Mouse (Mus musculus) limb, embryonic 15.5 days (tissue): ENCODE measurements around the gene Rapgef5. TPM values are rescaled to one million over a fixed set of nuclear protein-coding genes. Genes with fewer than 3 reads are reported as not detected.

Experiments used
- ATAC-seq: fragments of 200-750 bp; cut with Nextera tagmentation; 2 replicates; pipeline ENCODE4 v1.8.0; 2017; ENCODE audit warnings: low read depth, moderate TSS enrichment; ENCODE audit not compliant: insufficient number of reproducible peaks, low FRiP score, low TSS enrichment
- H3K27ac ChIP-seq: fragments of 300-500 bp; sonication (generic); 2 replicates; pipeline ENCODE4 v1.5.1; 2015; ENCODE audit warnings: moderate library complexity, mild to moderate bottlenecking, inconsistent platforms
- H3K27me3 ChIP-seq: fragments of 300-500 bp; sonication (generic); 2 replicates; pipeline ENCODE4 v1.6.1; 2015; ENCODE audit warnings: inconsistent platforms
- H3K36me3 ChIP-seq: fragments of 300-500 bp; sonication (generic); 2 replicates; pipeline ENCODE4 v1.6.1; 2015; ENCODE audit warnings: inconsistent platforms
- H3K4me1 ChIP-seq: fragments of 300-500 bp; sonication (generic); 2 replicates; pipeline ENCODE4 v1.6.1; 2015; ENCODE audit warnings: inconsistent platforms
- H3K4me2 ChIP-seq: fragments of 300-500 bp; sonication (generic); 2 replicates; pipeline ENCODE4 v1.6.1; 2015; ENCODE audit warnings: mild to moderate bottlenecking, inconsistent platforms
- H3K4me3 ChIP-seq: fragments of 300-500 bp; sonication (generic); 2 replicates; pipeline ENCODE4 v1.5.1; 2015; ENCODE audit warnings: mild to moderate bottlenecking, inconsistent platforms
- H3K9ac ChIP-seq: fragments of 300-500 bp; sonication (generic); 2 replicates; pipeline ENCODE4 v1.6.1; 2015; ENCODE audit warnings: inconsistent platforms
- H3K9me3 ChIP-seq: fragments of 300-500 bp; sonication (generic); 2 replicates; pipeline ENCODE4 v1.6.1; 2016; ENCODE audit warnings: inconsistent platforms
- WGBS: fragments of 180-500 bp; shearing (Covaris S2); methylation state at CpG from one replicate; pipeline ENCODE4 v1.1.7; 2015; 5-methylcytosine and 5-hydroxymethylcytosine counted together
- polyA plus RNA-seq: library from polyadenylated mRNA; unstranded; fragments of >200 nt; fragmentation: Nextera tagmentation; extraction: Ambion mirVana; gene quantifications from 2 replicates; pipeline ENCODE4 v1.2.1, GENCODE M21; 2015

Gene Rapgef5
- polyA plus RNA-seq, 1 experiment from 2014 or later, result 7.8 TPM

GRCm38 (mm10) chr12:117628321-117629093 lies 112.2 kb downstream of the Rapgef5 start:
- WGBS, result 74% methylated on average over 18 of the region's 18 CpGs
- H3K9ac ChIP-seq, result no peak overlapping the region
- H3K4me1 ChIP-seq, result no peaks in the 10 kb centered on the region
- no peak overlapping the region for H3K27ac ChIP-seq
- no peak overlapping the region for H3K4me2 ChIP-seq
- no peak for ATAC-seq
- H3K27me3 ChIP-seq, result no peaks in the 10 kb centered on the region
- H3K36me3 ChIP-seq, result no peaks in the 10 kb centered on the region
- H3K9me3 ChIP-seq, result no peaks in the 10 kb centered on the region
- no peak overlapping the region for H3K4me3 ChIP-seq

GRCm38 (mm10) chr12:117632133-117632532 lies 115.9 kb downstream of the Rapgef5 start:
- Histone ChIP-seq H3K4me1 (no peaks in the 10 kb centered on the region), H3K9me3 (no peaks in the 10 kb centered on the region), H3K27ac (no peak overlapping the region), H3K4me2 (no peak overlapping the region), H3K36me3 (no peaks in the 10 kb centered on the region), H3K27me3 (no peaks in the 10 kb centered on the region), H3K9ac (no peak overlapping the region), H3K4me3 (no peak overlapping the region)
- WGBS, result 57% methylated on average over 1 of the region's 1 CpGs
- ATAC-seq, result no peak

DNA sequence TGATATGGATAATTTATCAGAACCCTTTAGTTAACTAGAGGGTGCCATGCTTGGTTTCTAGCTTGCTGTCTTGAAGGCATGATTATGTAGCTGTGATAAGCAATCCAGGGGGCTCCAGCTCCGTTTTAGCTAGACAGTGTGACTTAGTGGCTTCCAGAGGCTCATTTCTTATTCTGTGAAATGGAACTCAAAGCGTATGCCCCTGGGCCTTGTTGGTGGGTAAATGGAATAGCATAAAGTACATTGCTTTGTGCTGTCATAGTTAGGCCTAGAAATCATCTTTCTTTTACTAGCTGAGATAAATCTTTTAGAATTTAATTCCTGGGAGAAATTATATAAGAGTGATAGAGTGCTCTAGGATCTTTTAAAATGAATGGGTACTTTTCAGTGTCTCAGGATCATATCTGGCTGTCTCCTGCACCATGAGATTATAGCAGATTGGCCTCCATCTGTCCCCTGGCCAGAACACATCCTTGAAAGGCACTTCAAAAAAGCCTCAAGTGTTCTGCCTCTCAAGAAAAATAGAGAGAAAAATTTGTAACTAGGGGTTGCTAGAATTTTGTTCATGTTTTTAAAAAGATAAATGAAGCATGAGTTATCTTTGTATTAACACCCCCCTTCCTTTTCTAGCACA lies 120.0 kb downstream of the Rapgef5 start:
- WGBS, result 79% methylated on average over 2 of the region's 2 CpGs
- Histone ChIP-seq H3K36me3 (no peaks in the 10 kb centered on the region), H3K4me3 (no peak overlapping the region), H3K27ac (no peak overlapping the region), H3K9ac (no peak overlapping the region), H3K4me2 (no peak overlapping the region), H3K27me3 (no peaks in the 10 kb centered on the region), H3K9me3 (no peaks in the 10 kb centered on the region), H3K4me1 (no peaks in the 10 kb centered on the region)
- ATAC-seq, result no peak

DNA sequence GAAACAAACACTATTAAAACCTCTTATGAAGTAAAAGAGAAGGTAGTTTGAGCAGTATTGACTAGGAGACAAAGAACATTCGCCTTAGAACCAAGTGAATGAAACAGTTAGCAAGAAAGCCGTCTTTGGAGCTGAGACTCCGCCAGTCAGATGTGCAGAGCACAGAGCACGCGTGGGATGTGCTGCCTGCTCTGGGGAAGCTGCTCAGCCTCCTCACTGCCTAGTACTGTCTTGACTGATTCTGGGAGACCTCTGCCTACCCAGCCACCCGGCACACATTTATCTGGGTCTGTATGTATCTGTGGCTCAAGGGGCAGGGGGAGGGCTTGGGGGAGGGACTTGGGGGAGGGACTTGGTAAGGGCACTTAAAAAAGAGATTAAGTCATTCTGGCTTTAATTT lies 120.7 kb downstream of the Rapgef5 start:
- Histone ChIP-seq H3K27me3 (no peaks in the 10 kb centered on the region), H3K4me1 (no peaks in the 10 kb centered on the region), H3K36me3 (no peaks in the 10 kb centered on the region), H3K4me3 (no peak overlapping the region), H3K9ac (no peak overlapping the region), H3K27ac (no peak overlapping the region), H3K9me3 (no peaks in the 10 kb centered on the region), H3K4me2 (no peak overlapping the region)
- ATAC-seq, result no peak
- 77% methylated on average over 6 of the region's 6 CpGs for WGBS

DNA sequence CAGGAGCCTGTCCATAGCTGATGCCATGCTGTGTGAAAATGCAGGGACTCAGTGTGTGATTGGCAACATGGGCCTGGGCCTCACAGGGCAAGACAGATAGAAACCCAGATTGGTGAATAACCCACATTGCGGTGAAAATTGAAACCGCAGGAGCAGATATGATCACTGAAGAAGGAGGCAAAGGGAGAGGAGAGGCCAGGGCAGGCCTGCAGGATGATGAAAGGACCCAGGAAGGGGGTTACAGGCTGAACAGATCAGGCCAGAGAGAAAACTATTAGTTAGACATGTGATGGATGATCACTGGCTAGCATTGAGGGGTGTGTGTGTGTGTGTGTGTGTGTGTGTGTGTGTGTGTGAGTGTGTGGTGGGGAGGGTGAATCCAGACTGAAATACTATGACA lies 122.6 kb downstream of the Rapgef5 start:
- Histone ChIP-seq H3K4me3 (no peak overlapping the region), H3K27ac (no peak overlapping the region), H3K4me2 (no peak overlapping the region), H3K4me1 (no peaks in the 10 kb centered on the region), H3K36me3 (no peaks in the 10 kb centered on the region), H3K27me3 (no peaks in the 10 kb centered on the region), H3K9ac (no peak overlapping the region), H3K9me3 (no peaks in the 10 kb centered on the region)
- 69% methylated on average over 2 of the region's 2 CpGs for WGBS
- no peak for ATAC-seq

- no peaks in the 10 kb centered on the region for H3K9me3 ChIP-seq
These were observed 123.3 kb downstream of the Rapgef5 start for GRCm38 (mm10) chr12:117639356-117640121.

DNA sequence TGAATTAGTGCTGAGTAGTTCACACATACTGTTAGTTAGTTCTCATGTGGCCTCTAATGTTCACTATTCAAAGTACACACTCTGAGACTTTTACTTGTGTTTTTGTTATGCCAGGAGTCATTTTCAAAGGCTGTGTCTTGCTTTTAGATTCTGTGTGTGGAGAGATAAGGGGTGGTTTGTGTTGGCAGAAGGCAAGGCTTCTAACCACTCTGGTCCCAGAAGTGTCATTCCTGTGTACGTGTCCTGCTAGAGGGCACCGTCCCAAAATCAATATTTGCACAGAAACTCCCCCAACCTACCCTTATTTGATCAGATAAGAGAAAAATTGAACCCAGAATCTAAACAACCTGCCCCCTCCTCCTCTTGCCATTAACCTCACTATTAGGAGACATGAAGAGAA lies 126.2 kb downstream of the Rapgef5 start:
- 70% methylated on average over 2 of the region's 2 CpGs for WGBS

More at GRCm38 (mm10) chr12:117639356-117640121, 123.3 kb downstream of the Rapgef5 start:
- H3K27me3 ChIP-seq, result no peaks in the 10 kb centered on the region
- no peak for ATAC-seq
- no peak overlapping the region for H3K4me3 ChIP-seq
- no peaks in the 10 kb centered on the region for H3K4me1 ChIP-seq
- no peaks in the 10 kb centered on the region for H3K36me3 ChIP-seq
- H3K4me2 ChIP-seq, result no peak overlapping the region
- 64% methylated on average over 6 of the region's 6 CpGs for WGBS
- no peak overlapping the region for H3K9ac ChIP-seq
- H3K27ac ChIP-seq, result no peak overlapping the region

GRCm38 (mm10) chr12:117645771-117646170 lies 129.5 kb downstream of the Rapgef5 start:
- Histone ChIP-seq H3K9me3 (no peaks in the 10 kb centered on the region), H3K9ac (no peak overlapping the region), H3K36me3 (no peaks in the 10 kb centered on the region), H3K27me3 (no peaks in the 10 kb centered on the region), H3K4me1 (no peaks in the 10 kb centered on the region), H3K4me2 (no peak overlapping the region), H3K4me3 (no peak overlapping the region), H3K27ac (no peak overlapping the region)
- 71% methylated on average over 2 of the region's 2 CpGs for WGBS
- ATAC-seq, result no peak

More for the DNA sequence above, 126.2 kb downstream of the Rapgef5 start:
- Histone ChIP-seq H3K36me3 (no peaks in the 10 kb centered on the region), H3K4me3 (no peak overlapping the region), H3K9ac (no peak overlapping the region), H3K4me2 (no peak overlapping the region), H3K9me3 (no peaks in the 10 kb centered on the region), H3K27me3 (no peaks in the 10 kb centered on the region), H3K27ac (no peak overlapping the region), H3K4me1 (no peaks in the 10 kb centered on the region)
- no peak for ATAC-seq

DNA sequence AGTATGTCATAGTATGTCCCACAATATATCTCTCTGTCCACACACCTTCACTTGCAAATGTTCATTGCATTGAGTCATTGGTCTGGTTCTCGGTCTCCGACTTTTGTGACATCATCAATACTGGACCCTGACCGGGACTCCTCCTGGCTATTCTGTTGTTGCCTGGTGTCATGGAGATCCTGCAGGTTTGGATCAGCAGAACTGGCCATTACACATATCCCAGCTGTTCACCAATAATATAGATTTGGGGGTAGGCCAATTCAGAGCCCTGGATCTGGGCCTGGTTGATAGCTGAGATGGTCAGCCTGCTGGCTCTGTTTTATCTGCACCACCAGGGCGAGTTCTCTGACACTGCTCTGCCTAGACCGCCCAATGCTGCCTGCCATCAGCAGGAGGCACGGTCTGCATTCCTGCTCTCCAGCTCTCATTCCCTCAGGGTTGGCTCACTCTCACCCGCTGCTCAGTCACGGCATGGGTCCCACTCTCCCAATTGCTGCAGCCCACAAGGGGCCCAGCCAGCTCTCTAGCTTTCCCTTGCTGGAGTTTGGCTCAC lies 137.7 kb downstream of the Rapgef5 start:
- Histone ChIP-seq H3K4me1 (no peaks in the 10 kb centered on the region), H3K9me3 (no peaks in the 10 kb centered on the region), H3K9ac (no peak overlapping the region), H3K27ac (no peak overlapping the region), H3K4me3 (no peak overlapping the region), H3K27me3 (no peaks in the 10 kb centered on the region), H3K4me2 (no peak overlapping the region), H3K36me3 (no peaks in the 10 kb centered on the region)
- ATAC-seq, result no peak
- 82% methylated on average over 8 of the region's 8 CpGs for WGBS

GRCm38 (mm10) chr12:117656935-117657334 lies 140.7 kb downstream of the Rapgef5 start:
- no peak for ATAC-seq
- H3K9ac ChIP-seq, result no peak overlapping the region
- no peak overlapping the region for H3K4me2 ChIP-seq

DNA sequence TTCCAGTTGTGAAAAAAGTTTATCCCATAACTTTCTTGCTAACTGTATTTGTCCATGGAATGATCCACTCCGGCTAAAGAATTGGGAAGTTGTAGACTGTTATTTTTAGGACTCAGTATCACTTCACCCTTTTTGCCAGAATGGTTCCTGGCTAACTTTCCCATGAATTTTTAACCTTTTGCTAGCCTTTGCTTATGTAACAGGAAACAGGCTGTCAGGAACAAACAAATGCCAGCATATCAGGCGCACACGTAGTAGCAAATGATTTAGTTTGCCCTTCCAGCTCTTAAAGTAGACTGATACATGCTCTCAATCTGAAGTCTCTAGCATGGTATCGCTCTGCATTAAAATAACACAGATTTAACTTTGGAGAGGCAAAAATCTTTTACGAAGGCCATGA lies 141.5 kb downstream of the Rapgef5 start:
- WGBS, result 75% methylated on average over 5 of the region's 5 CpGs
- H3K4me3 ChIP-seq, result no peak overlapping the region
- no peaks in the 10 kb centered on the region for H3K36me3 ChIP-seq
- H3K27ac ChIP-seq, result no peak overlapping the region
- no peak overlapping the region for H3K9ac ChIP-seq
- no peak overlapping the region for H3K4me2 ChIP-seq
- H3K4me1 ChIP-seq, result no peaks in the 10 kb centered on the region
- no peaks in the 10 kb centered on the region for H3K27me3 ChIP-seq
- no peaks in the 10 kb centered on the region for H3K9me3 ChIP-seq
- ATAC-seq, result no peak

More at GRCm38 (mm10) chr12:117656935-117657334, 140.7 kb downstream of the Rapgef5 start:
- H3K27ac ChIP-seq, result no peak overlapping the region
- no peaks in the 10 kb centered on the region for H3K27me3 ChIP-seq
- 70% methylated on average over 4 of the region's 4 CpGs for WGBS
- no peaks in the 10 kb centered on the region for H3K4me1 ChIP-seq
- no peaks in the 10 kb centered on the region for H3K36me3 ChIP-seq
- no peak overlapping the region for H3K4me3 ChIP-seq
- no peaks in the 10 kb centered on the region for H3K9me3 ChIP-seq

DNA sequence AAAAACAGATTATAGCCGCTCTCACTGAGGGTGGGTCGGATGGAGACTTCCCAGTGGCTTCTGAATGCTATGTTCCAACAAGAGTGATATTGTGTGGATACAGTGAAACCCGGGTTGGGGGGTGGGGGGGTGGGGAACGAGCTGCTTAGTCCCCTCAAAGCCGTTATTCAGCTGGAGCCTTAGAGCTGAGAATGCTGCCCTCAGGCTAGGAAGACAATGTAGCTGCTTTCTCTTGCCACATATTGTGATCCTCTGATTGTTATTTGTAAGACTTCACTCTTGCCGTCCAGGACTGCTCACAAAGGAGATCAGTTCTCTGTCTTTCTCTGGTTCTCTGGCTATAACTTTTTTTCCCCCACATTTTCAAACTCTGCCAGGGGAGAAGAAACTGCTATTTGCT lies 142.5 kb downstream of the Rapgef5 start:
- no peak overlapping the region for H3K27ac ChIP-seq
- H3K27me3 ChIP-seq, result no peaks in the 10 kb centered on the region
- H3K9ac ChIP-seq, result no peak overlapping the region
- no peaks in the 10 kb centered on the region for H3K4me1 ChIP-seq
- no peaks in the 10 kb centered on the region for H3K9me3 ChIP-seq
- H3K4me3 ChIP-seq, result no peak overlapping the region
- H3K4me2 ChIP-seq, result no peak overlapping the region
- 51% methylated on average over 6 of the region's 6 CpGs for WGBS
- no peaks in the 10 kb centered on the region for H3K36me3 ChIP-seq
- no peak for ATAC-seq
